Mouse (Mus musculus) E14TG2a.4 (cell line): Measurements from ENCODE around the gene Zfp382.
"Not testable (repeated sequence)": the region's sequence is repeated elsewhere in the genome, so short reads cannot be mapped to it uniquely, and the experiment has no call there.

Experiments
- H3K27me3 ChIP-seq: 2 replicates; pipeline ENCODE4 v1.6.1; 2014; ENCODE audit warnings: low read length, control low read depth; ENCODE audit not compliant: insufficient read depth
- H3K36me3 ChIP-seq: 2 replicates; pipeline ENCODE4 v1.6.1; 2014; ENCODE audit warnings: low read length, control low read depth; ENCODE audit not compliant: insufficient read depth
- H3K4me1 ChIP-seq: replicated peaks from 2 replicates; pipeline ENCODE4 v1.6.1; 2014; ENCODE audit warnings: low read depth, low read length, control low read depth
- H3K4me3 ChIP-seq: replicated peaks from 2 replicates; pipeline ENCODE4 v1.5.1; 2014; ENCODE audit warnings: mild to moderate bottlenecking, low read length
- H3K9me3 ChIP-seq: 2 replicates; pipeline ENCODE4 v1.6.1; 2014; ENCODE audit warnings: low read length, control low read depth
- CTCF ChIP-seq: conservative IDR thresholded peaks from 2 replicates; pipeline ENCODE4 v1.5.1; 2014; ENCODE audit warnings: low read length
- NANOG ChIP-seq: IDR thresholded peaks from 2 replicates; pipeline ENCODE4 v1.6.1; 2014; ENCODE audit warnings: borderline replicate concordance, low read length, mixed read lengths
- POU5F1 ChIP-seq: IDR thresholded peaks from 2 replicates; pipeline ENCODE4 v1.6.1; 2014; ENCODE audit warnings: low read length, borderline replicate concordance

The Zfp382 gene

DNA sequence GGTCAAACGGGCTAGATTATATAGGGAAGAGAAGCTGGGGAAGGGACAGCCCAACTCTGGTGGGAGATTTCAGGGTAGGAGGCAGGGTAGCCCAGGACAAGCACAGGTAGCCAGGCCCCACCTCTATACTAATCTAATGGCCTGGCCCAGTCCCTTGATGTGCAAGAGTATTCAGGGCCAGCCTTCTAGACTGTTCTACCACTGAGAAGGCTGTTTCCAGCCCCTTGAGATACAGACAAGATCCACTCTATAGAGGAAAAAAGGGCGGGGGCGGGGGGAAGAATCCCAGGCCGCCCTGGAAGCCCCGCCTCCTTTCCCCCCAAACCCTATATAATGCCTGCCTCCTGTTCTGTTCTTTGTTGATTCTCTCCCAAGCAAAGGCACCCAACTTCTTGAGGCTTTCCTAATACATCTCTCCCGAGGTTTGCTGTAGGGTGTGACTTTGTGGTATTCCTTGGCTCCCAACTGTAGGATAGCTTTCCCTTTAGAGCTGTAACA is 27.8 kb upstream of the Zfp382 start:
- TF ChIP-seq POU5F1 = no peak
- no peak for TF ChIP-seq CTCF
- TF ChIP-seq NANOG = no peak
- H3K4me1 ChIP-seq = peaks cover 62% of the 10 kb centered on the region
- H3K27me3 ChIP-seq = no peaks in the 10 kb centered on the region
- peaks cover 3% of the 10 kb centered on the region; the same call in 1 of the 2 replicates for H3K36me3 ChIP-seq
- no peaks in the 10 kb centered on the region for H3K9me3 ChIP-seq
- peak overlapping the region; percentile 89 for H3K4me3 ChIP-seq

DNA sequence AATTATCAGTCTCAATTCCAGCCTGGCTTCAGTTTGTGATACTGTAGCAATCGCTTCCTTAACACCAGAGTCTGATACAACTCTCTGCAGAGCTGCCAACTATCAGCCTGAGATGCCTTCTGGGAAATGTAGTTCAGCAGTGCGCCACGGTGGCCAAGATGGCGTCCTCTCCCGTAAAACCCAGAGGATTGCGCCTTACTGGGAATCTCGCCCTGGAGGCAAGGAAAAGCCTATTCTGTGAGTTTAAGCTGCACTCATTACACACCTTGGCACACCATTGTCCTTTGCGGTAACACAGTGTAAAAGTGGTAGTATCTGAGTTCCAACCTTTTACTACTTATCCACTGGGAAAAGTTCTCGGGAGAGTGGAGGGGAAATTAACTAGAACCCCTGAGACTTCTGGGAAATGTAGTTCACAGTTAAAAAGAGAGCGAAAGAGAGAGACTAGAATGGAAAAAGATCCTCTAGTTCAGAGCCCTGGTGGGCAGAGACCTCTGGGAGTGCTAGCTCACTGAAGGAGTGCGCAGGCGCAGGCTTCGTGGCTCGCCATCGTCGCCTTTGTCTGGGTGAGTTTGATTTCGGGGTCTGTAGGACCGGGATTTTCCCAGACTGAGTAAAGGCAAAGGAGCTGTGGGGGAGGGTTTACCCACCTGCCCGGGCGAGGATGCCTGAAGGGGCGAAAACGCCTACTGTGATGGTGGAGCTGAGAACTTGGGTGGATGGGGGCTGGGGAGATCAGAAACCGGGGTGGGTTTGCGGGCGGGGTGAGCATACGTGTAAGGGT is 26.9 kb upstream of the Zfp382 start, which contains the start of gene Zfp260:
Gene Zfp260, plus strand, starts transcription at position 132 of the 784 bp plus-strand sequence.
- Histone ChIP-seq H3K27me3 (no peaks in the 10 kb centered on the region), H3K9me3 (no peaks in the 10 kb centered on the region), H3K4me3 (peak within 1 kb of the TSS; percentile 89), H3K4me1 (peaks cover 62% of the 10 kb centered on the region), H3K36me3 (peaks cover 3% of the 10 kb centered on the region; the same call in 1 of the 2 replicates)
- no peak for TF ChIP-seq POU5F1
- TF ChIP-seq CTCF = no peak

DNA sequence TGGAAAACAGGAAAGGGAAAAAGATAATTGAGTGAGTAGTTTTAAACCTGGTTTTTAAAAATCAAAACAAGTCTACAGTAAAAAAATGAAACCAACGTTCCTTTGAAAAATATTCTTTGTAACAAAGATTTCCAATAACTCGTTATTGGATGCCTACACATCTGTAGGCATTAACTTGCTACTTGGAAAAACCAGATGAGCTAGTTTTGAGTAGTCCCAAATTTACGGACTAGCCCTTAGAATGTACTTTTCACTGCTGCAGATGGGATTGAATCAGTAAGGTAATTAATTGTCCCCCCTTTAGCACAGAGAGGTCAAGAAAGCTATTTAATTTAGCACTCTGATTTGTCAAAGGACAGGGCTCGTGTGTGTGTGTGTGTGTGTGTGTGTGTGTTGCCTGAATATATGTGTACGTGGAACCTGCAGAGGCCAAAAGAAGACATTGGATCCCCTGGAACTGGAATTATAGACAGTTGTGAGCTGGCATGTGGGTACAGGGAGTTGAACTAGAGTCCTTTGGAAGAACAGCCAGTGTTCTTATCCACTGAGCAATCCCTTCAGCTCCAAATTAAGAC is 26.1 kb upstream of the Zfp382 start:
- peaks cover 9% of the 10 kb centered on the region; the same call in 1 of the 2 replicates for H3K36me3 ChIP-seq
- no peaks in the 10 kb centered on the region for H3K9me3 ChIP-seq
- H3K4me3 ChIP-seq = peak overlapping the region; percentile 89
- H3K4me1 ChIP-seq = peaks cover 68% of the 10 kb centered on the region
- no peak for TF ChIP-seq POU5F1
- TF ChIP-seq CTCF = no peak
- no peak for TF ChIP-seq NANOG
- no peaks in the 10 kb centered on the region for H3K27me3 ChIP-seq

DNA sequence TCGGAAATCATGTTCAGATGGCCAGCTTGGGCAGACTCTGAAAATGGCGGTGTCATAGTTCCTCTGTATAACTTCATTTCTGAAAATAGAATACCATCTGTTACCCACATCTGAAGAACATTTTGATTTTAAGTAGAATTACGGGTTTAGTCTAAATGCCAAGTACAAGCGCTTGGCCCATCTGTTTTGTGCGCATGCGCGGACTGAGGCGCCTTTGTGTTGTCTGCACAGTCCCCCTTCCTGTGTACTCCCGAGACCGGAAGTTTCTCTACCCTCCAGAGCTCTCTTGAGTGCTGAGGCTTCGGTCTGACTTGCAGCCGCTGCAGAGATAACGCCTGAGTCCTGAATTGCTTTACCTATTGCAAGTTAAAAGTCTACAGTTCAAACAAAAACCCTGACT is 22.4 kb upstream of the Zfp382 start:
- TF ChIP-seq CTCF = no peak
- TF ChIP-seq NANOG = no peak
- TF ChIP-seq POU5F1 = no peak
- Histone ChIP-seq H3K9me3 (no peaks in the 10 kb centered on the region), H3K27me3 (no peaks in the 10 kb centered on the region), H3K4me1 (peaks cover 41% of the 10 kb centered on the region), H3K4me3 (peak overlapping the region; percentile 57), H3K36me3 (peaks cover 36% of the 10 kb centered on the region)

DNA sequence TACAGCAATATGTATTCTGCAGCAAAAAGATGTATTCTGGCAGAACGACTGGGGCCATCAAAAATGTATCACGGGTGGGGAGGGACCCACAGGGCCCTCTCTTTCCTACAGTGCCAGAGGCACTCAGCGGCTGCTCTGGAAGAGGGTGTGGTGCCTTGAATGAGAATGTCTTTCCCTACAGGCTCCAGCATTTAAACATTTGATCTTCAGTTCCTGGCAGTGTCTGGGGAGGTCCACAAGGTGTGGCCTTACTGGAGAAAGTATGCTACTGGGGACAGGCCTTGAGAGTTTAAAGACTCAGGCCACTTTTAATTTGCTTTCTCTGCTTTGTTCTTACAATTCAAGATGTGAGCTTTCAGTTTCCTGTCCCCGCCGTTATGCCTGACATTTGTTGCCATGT is 5.7 kb upstream of the Zfp382 start:
- Histone ChIP-seq H3K9me3 (peaks cover 53% of the 10 kb centered on the region), H3K4me3 (no peak overlapping the region), H3K27me3 (no peaks in the 10 kb centered on the region), H3K4me1 (peaks cover 6% of the 10 kb centered on the region), H3K36me3 (no peaks in the 10 kb centered on the region)
- TF ChIP-seq CTCF = no peak
- TF ChIP-seq NANOG = no peak
- TF ChIP-seq POU5F1 = no peak

DNA sequence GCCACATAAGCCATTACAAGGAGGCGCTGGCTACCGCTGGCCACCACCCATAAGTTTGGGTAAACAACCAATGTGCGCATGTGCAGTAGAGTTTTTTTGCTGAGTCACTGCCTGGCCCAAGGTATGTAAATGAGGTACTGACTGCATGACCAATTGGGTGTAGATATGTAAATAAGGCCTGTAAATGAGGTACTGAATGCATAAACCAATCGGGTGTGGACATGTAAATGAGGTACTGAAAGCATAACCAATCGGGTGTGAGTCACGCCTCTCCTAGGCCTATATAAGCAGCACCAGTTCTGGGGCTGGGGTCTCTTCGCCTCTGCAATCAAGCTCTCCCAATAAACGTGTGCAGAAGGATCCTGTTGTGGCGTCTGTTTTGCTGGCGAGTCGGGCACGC is 3.8 kb upstream of the Zfp382 start:
- H3K27me3 ChIP-seq, H3K36me3 ChIP-seq, H3K4me3 ChIP-seq: not testable (repeated sequence)
- Histone ChIP-seq H3K4me1 (peaks cover 16% of the 10 kb centered on the region), H3K9me3 (peaks cover 53% of the 10 kb centered on the region)

DNA sequence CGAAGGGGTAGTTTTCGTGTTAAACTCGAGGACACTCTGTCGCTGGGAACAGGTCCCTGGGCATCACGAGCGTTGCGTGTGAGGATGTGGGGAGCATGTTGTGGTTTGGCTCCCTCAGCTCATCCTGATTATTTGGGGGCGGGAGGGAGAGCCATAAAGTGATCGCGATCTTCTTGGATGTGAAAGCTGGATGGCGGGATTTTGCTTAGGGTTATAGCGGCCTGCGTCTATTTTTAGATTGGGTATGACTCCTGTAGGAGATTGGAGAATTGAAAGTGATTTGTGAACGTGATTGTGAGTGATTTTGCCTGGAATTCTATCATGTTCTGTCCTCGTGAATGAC is 417 bp downstream of the Zfp382 start:
- Histone ChIP-seq H3K9me3 (peaks cover 18% of the 10 kb centered on the region), H3K36me3 (0 out of 2 replicates have a peak, but pooled peaks cover 2% of the 10 kb centered on the region), H3K27me3 (no peaks in the 10 kb centered on the region), H3K4me1 (peaks cover 37% of the 10 kb centered on the region), H3K4me3 (peak overlapping the region; percentile 91)
- no peak for TF ChIP-seq POU5F1
- TF ChIP-seq CTCF = no peak
- no peak for TF ChIP-seq NANOG

DNA sequence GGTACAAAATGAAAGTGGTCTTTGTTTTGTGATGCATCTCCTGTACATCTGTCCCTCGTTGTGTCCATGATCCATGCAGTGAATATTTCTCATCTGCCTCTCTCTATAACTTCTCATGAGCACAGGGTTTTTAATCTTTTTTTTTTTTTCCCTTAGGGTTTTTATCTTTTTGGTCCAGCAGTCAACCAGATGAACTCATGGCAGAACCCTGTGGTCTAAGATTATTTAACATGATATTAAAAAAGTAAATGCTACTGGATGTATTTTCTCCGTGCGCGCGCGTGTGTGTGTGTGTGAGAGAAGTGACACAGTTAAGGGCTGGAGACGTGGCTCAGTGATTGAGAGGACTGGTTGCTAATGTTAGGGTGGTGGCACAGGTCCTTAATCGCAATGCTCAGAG is 8.2 kb downstream of the Zfp382 start:
- TF ChIP-seq POU5F1 = no peak
- no peak for TF ChIP-seq NANOG
- no peak for TF ChIP-seq CTCF
- Histone ChIP-seq H3K4me1 (peaks cover 43% of the 10 kb centered on the region), H3K9me3 (no peaks in the 10 kb centered on the region), H3K36me3 (peaks cover 58% of the 10 kb centered on the region), H3K4me3 (no peak overlapping the region), H3K27me3 (no peaks in the 10 kb centered on the region)

DNA sequence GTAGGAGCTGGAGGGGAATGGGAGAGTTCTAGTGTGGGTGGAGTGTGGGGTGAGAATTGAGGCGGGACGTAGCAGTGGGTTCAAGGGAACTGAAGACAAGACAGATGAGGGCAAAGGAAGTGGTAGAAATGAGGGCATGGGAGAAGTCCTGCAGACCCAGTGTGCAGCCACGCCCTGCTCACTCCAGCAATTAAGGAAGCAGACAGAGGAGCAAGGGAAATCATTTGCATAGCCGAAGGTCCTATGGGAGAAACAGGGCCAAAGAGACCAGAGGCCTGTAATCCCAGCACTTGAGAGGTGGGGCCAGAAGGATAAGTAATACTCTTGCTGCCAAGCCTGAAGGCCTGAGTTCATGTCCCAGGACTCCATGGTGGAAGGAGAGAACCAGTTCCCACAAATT is 10.7 kb downstream of the Zfp382 start:
- H3K4me1 ChIP-seq = peaks cover 21% of the 10 kb centered on the region
- no peaks in the 10 kb centered on the region for H3K27me3 ChIP-seq
- H3K9me3 ChIP-seq = no peaks in the 10 kb centered on the region
- no peak overlapping the region for H3K4me3 ChIP-seq
- TF ChIP-seq POU5F1 (no peak), CTCF (no peak), NANOG (no peak)
- peaks cover 67% of the 10 kb centered on the region for H3K36me3 ChIP-seq
